Mouse (Mus musculus): ENCODE measurements around the gene Mustn1. TPM values are rescaled to one million over a fixed set of nuclear protein-coding genes. Genes with fewer than 3 reads are reported as not detected.

The Mustn1 gene
- polyA plus RNA-seq, 1 experiment, result not detected

DNA sequence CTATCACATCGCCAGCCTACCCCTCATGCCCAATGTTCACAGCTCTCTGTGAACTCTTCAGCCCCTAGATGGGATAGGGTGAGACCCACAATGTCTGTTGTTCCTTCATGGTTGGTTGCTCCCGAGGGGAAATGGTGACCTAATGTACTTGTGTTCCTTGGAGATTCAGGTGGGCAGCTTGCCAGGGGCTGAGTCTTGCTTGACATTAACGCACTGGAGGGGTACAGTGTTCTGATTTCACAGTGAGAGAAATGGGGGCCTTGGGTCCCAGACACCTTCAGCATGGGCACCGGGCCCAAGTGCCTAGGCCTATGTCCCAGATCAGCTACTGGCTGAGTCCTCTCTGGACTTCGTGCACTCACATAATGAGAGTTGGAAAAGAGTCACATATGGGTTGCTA, 34.4 kb downstream of the Mustn1 start:
- Histone ChIP-seq H3K4me1 (ENCODE audit: control insufficient read depth, insufficient read depth, low read length) (no peaks in the 10 kb centered on the region), H3K27ac (ENCODE audit: insufficient read depth, low read depth, low read length) (no peak overlapping the region), H3K4me3 (ENCODE audit: insufficient read depth, low read depth, low read length) (no peak overlapping the region)
- no peak for TF ChIP-seq POLR2A (IDR thresholded peaks at IDR 0.05; ENCODE audit: insufficient read depth, low read depth, low read length)
- no peak for TF ChIP-seq CTCF (IDR thresholded peaks at IDR 0.05; ENCODE audit: insufficient read depth, low read depth, low read length)
- WGBS, result 66% methylated on average over 5 of the region's 5 CpGs

DNA sequence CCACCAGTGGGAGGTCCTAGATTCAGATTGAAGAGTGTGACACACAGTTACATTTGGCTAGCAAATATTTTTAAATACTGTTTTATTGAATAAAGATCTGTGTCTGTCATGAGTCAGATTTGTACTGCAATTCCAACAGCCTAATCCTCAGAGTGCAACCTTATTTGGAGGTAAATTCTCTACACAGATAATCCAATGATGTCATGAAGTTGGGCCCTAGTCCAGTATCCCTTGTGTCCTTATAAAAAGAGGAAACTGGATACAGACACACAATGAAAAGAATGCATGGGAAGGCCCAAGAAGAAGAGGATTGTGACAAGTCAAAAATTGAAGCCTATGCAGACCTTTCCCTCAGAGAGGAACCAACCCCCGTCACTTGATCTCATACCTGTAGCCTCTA, 37.5 kb downstream of the Mustn1 start:
- 89% methylated on average over 1 of the region's 1 CpGs for WGBS
- Histone ChIP-seq H3K27ac (ENCODE audit: insufficient read depth, low read depth, low read length) (no peak overlapping the region), H3K4me1 (ENCODE audit: control insufficient read depth, insufficient read depth, low read length) (no peaks in the 10 kb centered on the region), H3K4me3 (ENCODE audit: insufficient read depth, low read depth, low read length) (no peak overlapping the region)
- no peak for TF ChIP-seq CTCF (IDR thresholded peaks at IDR 0.05; ENCODE audit: insufficient read depth, low read depth, low read length)
- TF ChIP-seq POLR2A (IDR thresholded peaks at IDR 0.05; ENCODE audit: insufficient read depth, low read depth, low read length), result no peak

GRCm38 (mm10) chr14:30922053-30922670, 43.2 kb downstream of the Mustn1 start:
- Histone ChIP-seq H3K4me1 (ENCODE audit: control insufficient read depth, insufficient read depth, low read length) (peaks cover 5% of the 10 kb centered on the region; the same call in 1 of the 2 replicates), H3K27ac (ENCODE audit: insufficient read depth, low read depth, low read length) (no peak overlapping the region), H3K4me3 (ENCODE audit: insufficient read depth, low read depth, low read length) (no peak overlapping the region)
- WGBS, result 26% methylated on average over 8 of the region's 8 CpGs
- TF ChIP-seq POLR2A (IDR thresholded peaks at IDR 0.05; ENCODE audit: insufficient read depth, low read depth, low read length), result no peak
- no peak for TF ChIP-seq CTCF (IDR thresholded peaks at IDR 0.05; ENCODE audit: insufficient read depth, low read depth, low read length)

DNA sequence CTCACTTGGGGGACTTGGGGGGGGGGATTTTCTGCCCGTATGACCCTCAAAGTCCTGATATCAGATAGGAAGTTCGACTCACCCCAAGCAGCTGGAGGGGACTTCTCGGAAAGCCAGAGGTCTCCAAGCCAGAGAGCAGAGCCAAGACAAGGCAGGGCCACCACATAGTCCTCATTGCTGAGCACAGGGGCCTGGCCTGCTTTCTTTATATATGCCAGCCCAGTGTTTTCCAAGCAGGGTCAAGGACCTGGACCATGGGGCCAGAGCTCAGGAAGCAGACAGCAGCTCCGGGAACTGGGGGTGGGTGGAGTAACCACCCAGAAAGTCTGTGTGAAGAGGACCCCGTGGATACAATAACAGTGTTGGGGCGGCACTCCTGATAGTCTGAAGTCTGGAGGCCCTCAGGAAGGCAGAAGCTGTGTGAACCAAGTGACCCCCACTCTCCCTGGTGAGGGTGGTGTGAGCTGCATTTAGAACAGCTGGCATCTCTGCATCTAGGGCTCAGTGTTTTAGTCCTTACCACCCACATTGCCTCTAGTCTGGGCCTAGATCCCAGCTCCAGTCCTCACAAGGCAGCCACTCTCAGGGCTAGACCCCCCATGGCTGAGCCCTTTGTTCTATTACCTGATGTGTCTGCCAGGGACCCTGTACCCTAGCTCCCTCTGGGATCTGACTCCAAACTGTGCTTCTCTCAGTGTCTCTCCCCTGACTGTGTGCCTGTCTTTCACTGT, 44.5 kb downstream of the Mustn1 start, which contains the start of gene Itih3:
TSS of gene Itih3 (minus strand) at position 386 of the 731 bp plus-strand sequence.
- WGBS, result 47% methylated on average over 6 of the region's 6 CpGs
- Histone ChIP-seq H3K4me1 (ENCODE audit: control insufficient read depth, insufficient read depth, low read length) (peaks cover 5% of the 10 kb centered on the region; the same call in 1 of the 2 replicates), H3K27ac (ENCODE audit: insufficient read depth, low read depth, low read length) (peak within 1 kb of the TSS; percentile 38), H3K4me3 (ENCODE audit: insufficient read depth, low read depth, low read length) (no peak within 1 kb of the TSS)
- no peak for TF ChIP-seq CTCF (IDR thresholded peaks at IDR 0.05; ENCODE audit: insufficient read depth, low read depth, low read length)

DNA sequence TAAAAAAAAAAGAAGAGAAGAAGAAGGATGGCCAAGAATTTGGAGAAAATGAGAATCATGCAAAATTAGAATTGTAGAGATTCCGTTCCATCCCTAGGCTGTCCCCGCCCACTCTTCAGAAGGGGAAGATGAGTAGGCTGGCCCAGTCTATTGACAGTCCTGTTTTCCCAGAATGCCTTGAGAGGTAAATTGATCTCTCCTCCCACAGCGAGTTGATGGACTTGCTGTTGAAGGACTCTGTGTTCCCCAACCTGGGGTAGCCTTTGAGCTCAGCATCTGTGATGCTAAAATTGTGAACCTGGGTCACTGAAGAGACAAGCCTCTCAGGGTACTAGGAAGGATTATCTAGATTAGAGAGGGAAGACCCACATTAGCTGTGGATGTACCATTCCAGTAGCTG, 46.5 kb downstream of the Mustn1 start:
- Histone ChIP-seq H3K4me3 (ENCODE audit: insufficient read depth, low read depth, low read length) (no peak overlapping the region), H3K27ac (ENCODE audit: insufficient read depth, low read depth, low read length) (no peak overlapping the region), H3K4me1 (ENCODE audit: control insufficient read depth, insufficient read depth, low read length) (peaks cover 5% of the 10 kb centered on the region; the same call in 1 of the 2 replicates)
- WGBS, result 93% methylated on average over 3 of the region's 3 CpGs
- TF ChIP-seq CTCF (IDR thresholded peaks at IDR 0.05; ENCODE audit: insufficient read depth, low read depth, low read length) (no peak), POLR2A (IDR thresholded peaks at IDR 0.05; ENCODE audit: insufficient read depth, low read depth, low read length) (no peak)

DNA sequence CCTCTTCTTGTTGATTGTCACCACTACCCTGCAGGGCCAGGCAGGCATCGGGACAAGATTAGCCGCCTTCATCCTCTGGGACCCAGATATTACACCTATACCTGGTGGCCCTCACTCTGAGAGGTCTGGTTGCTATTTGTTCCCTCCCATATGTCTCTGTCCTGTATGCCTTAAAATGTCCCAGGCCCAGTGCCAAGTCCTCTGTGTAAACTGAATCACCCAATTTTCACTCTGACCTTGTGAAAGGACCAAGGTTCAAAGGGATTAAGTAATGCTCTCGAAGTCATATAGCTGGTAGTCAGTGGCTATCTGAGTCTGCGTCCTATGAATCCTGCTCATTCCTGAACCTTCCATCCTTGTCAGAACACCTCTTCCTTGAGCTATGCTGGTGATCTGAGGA, 51.4 kb downstream of the Mustn1 start:
- no peak overlapping the region for H3K27ac ChIP-seq (ENCODE audit: insufficient read depth, low read depth, low read length)
- no peaks in the 10 kb centered on the region for H3K4me1 ChIP-seq (ENCODE audit: control insufficient read depth, insufficient read depth, low read length)
- WGBS, result 96% methylated on average over 4 of the region's 4 CpGs
- H3K4me3 ChIP-seq (ENCODE audit: insufficient read depth, low read depth, low read length), result no peak overlapping the region
- TF ChIP-seq POLR2A (IDR thresholded peaks at IDR 0.05; ENCODE audit: insufficient read depth, low read depth, low read length) (no peak), CTCF (IDR thresholded peaks at IDR 0.05; ENCODE audit: insufficient read depth, low read depth, low read length) (no peak)

Other genes with a start within 250 kb of the Mustn1 start
- not detected in 2 replicates for gene Rft1, start 224.8 kb upstream of the Mustn1 start, polyA plus RNA-seq (2012; ENCODE audit: insufficient read depth, insufficient read length, low replicate concordance, missing spikeins)
- gene Sfmbt1, start 164.4 kb upstream of the Mustn1 start, polyA plus RNA-seq (2012; ENCODE audit: insufficient read depth, insufficient read length, low replicate concordance, missing spikeins), result not detected in 2 replicates
- gene Tmem110, start 53.6 kb upstream of the Mustn1 start, polyA plus RNA-seq (2012; ENCODE audit: insufficient read depth, insufficient read length, low replicate concordance, missing spikeins), result not detected in 2 replicates
- gene Itih4, start 7.3 kb downstream of the Mustn1 start, polyA plus RNA-seq (2012; ENCODE audit: insufficient read depth, insufficient read length, low replicate concordance, missing spikeins), result not detected in 2 replicates
- not detected in 2 replicates for gene Itih3, start 44.6 kb downstream of the Mustn1 start, polyA plus RNA-seq (2012; ENCODE audit: insufficient read depth, insufficient read length, low replicate concordance, missing spikeins)
- gene Itih1, start 64.1 kb downstream of the Mustn1 start, polyA plus RNA-seq (2012; ENCODE audit: insufficient read depth, insufficient read length, low replicate concordance, missing spikeins), result not detected in 2 replicates
- not detected in 2 replicates for gene Nek4, start 72.2 kb downstream of the Mustn1 start, polyA plus RNA-seq (2012; ENCODE audit: insufficient read depth, insufficient read length, low replicate concordance, missing spikeins)
- not detected in 2 replicates for gene Glt8d1, start 122.2 kb downstream of the Mustn1 start, polyA plus RNA-seq (2012; ENCODE audit: insufficient read depth, insufficient read length, low replicate concordance, missing spikeins)
- not detected in 2 replicates for gene Spcs1, start 122.5 kb downstream of the Mustn1 start, polyA plus RNA-seq (2012; ENCODE audit: insufficient read depth, insufficient read length, low replicate concordance, missing spikeins)
- gene Pbrm1, start 139.9 kb downstream of the Mustn1 start, polyA plus RNA-seq (2012; ENCODE audit: insufficient read depth, insufficient read length, low replicate concordance, missing spikeins), result 82.9 and 393 TPM in 2 replicates
- not detected in 2 replicates for gene Gnl3, start 140.0 kb downstream of the Mustn1 start, polyA plus RNA-seq (2012; ENCODE audit: insufficient read depth, insufficient read length, low replicate concordance, missing spikeins)
- not detected in 2 replicates for gene Smim4, start 249.8 kb downstream of the Mustn1 start, polyA plus RNA-seq (2012; ENCODE audit: insufficient read depth, insufficient read length, low replicate concordance, missing spikeins)

Measured in olfactory bulb, adult 2 months (tissue).